Mouse (Mus musculus) hindbrain, embryonic 13.5 days (tissue): ENCODE results near the gene Ctla2b. TPM values are rescaled to one million over a fixed set of nuclear protein-coding genes. Genes with fewer than 3 reads are reported as not detected.
"Not testable (repeated sequence)": the region's sequence is repeated elsewhere in the genome, so short reads cannot be mapped to it uniquely, and the experiment has no call there.

ENCODE experiments used
- ATAC-seq: fragments of 200-750 bp; cut with Nextera tagmentation; 2 replicates; pipeline ENCODE4 v1.8.0; 2017; ENCODE audit warnings: moderate TSS enrichment; ENCODE audit not compliant: low FRiP score
- H3K27ac ChIP-seq: fragments of 300-500 bp; sonication (generic); 2 replicates; pipeline ENCODE4 v1.5.1; 2015; ENCODE audit warnings: inconsistent platforms, mild to moderate bottlenecking, moderate library complexity
- H3K27me3 ChIP-seq: fragments of 300-500 bp; sonication (generic); 2 replicates; pipeline ENCODE4 v1.6.1; 2015; ENCODE audit warnings: mild to moderate bottlenecking, inconsistent platforms
- H3K36me3 ChIP-seq: fragments of 300-500 bp; sonication (generic); 2 replicates; pipeline ENCODE4 v1.6.1; 2015; ENCODE audit warnings: mild to moderate bottlenecking, inconsistent platforms
- H3K4me1 ChIP-seq: fragments of 300-500 bp; sonication (generic); replicated peaks from 2 replicates; pipeline ENCODE4 v1.6.1; 2015; ENCODE audit warnings: inconsistent platforms
- H3K4me2 ChIP-seq: fragments of 300-500 bp; sonication (generic); 2 replicates; pipeline ENCODE4 v1.6.1; 2015; ENCODE audit warnings: inconsistent platforms, mild to moderate bottlenecking, moderate library complexity
- H3K4me3 ChIP-seq: fragments of 300-500 bp; sonication (generic); 2 replicates; pipeline ENCODE4 v1.5.1; 2015; ENCODE audit warnings: mild to moderate bottlenecking, inconsistent platforms
- H3K9ac ChIP-seq: fragments of 300-500 bp; sonication (generic); 2 replicates; pipeline ENCODE4 v1.6.1; 2015; ENCODE audit warnings: mild to moderate bottlenecking, inconsistent platforms
- H3K9me3 ChIP-seq: fragments of 300-500 bp; sonication (generic); 2 replicates; pipeline ENCODE4 v1.6.1; 2016; ENCODE audit warnings: inconsistent platforms
- WGBS: fragments of 180-500 bp; shearing (Covaris S2); methylation state at CpG from one replicate; pipeline ENCODE4 v1.1.7; 2015; 5-methylcytosine and 5-hydroxymethylcytosine counted together
- polyA plus RNA-seq: library from polyadenylated mRNA; unstranded; fragments of >200 nt; fragmentation: Nextera tagmentation; extraction: Ambion mirVana; gene quantifications from 2 replicates; pipeline ENCODE4 v1.2.1, GENCODE M21; 2015

Gene Ctla2b
- 1.7 and 2.5 TPM in 2 replicates for polyA plus RNA-seq

- H3K4me3 ChIP-seq: no peak within 1 kb of the TSS
- no peak for ATAC-seq
- no peak within 1 kb of the TSS for H3K4me2 ChIP-seq
- H3K4me1 ChIP-seq: no peaks in the 10 kb centered on the region
- WGBS: 85% methylated on average over 3 of the region's 3 CpGs
- H3K9ac ChIP-seq: no peak within 1 kb of the TSS
- H3K27ac ChIP-seq: no peak within 1 kb of the TSS
- H3K36me3 ChIP-seq: no peaks in the 10 kb centered on the region
- H3K27me3 ChIP-seq: no peaks in the 10 kb centered on the region
- no peaks in the 10 kb centered on the region for H3K9me3 ChIP-seq
Observed at GRCm38 (mm10) chr13:60897328-60897727, at the start of gene Ctla2b. Ctla2b (minus strand) TSS chr13:60897447.

GRCm38 (mm10) chr13:60941884-60942283 lies 44.6 kb upstream of the Ctla2b start, which contains the start of gene Tpbpa:
Tpbpa (minus strand) TSS chr13:60941984.
- H3K9me3 ChIP-seq: peaks cover 12% of the 10 kb centered on the region; the same call in 1 of the 2 replicates
- not testable (repeated sequence) for H3K4me1 ChIP-seq, H3K36me3 ChIP-seq, H3K27me3 ChIP-seq, ATAC-seq, H3K27ac ChIP-seq, H3K9ac ChIP-seq, H3K4me2 ChIP-seq, H3K4me3 ChIP-seq
- WGBS: 81% methylated on average over 3 of the region's 3 CpGs

GRCm38 (mm10) chr13:60936500-60936901 lies 39.3 kb upstream of the Ctla2b start, which contains the start of the genes Gm49391 and Ctla2a:
Gm49391 (minus strand) TSS chr13:60936571.
Ctla2a (minus strand) TSS chr13:60936625.
- H3K27ac ChIP-seq: no peak within 1 kb of the TSS
- no peak within 1 kb of the TSS for H3K4me3 ChIP-seq
- no peaks in the 10 kb centered on the region for H3K27me3 ChIP-seq
- no peaks in the 10 kb centered on the region for H3K4me1 ChIP-seq
- H3K9ac ChIP-seq: no peak within 1 kb of the TSS
- peaks cover 19% of the 10 kb centered on the region for H3K9me3 ChIP-seq
- ATAC-seq: no peak
- no peaks in the 10 kb centered on the region for H3K36me3 ChIP-seq
- 74% methylated on average over 5 of the region's 5 CpGs for WGBS
- H3K4me2 ChIP-seq: no peak within 1 kb of the TSS

GRCm38 (mm10) chr13:60935490-60935889 lies 38.2 kb upstream of the Ctla2b start, which contains the start of gene Gm49393:
Gm49393 (minus strand) TSS chr13:60935590.
- H3K4me3 ChIP-seq, H3K9ac ChIP-seq, H3K27me3 ChIP-seq, H3K4me2 ChIP-seq, H3K36me3 ChIP-seq, H3K4me1 ChIP-seq, ATAC-seq, H3K27ac ChIP-seq: not testable (repeated sequence)
- 77% methylated on average over 2 of the region's 2 CpGs for WGBS
- H3K9me3 ChIP-seq: peaks cover 19% of the 10 kb centered on the region

GRCm38 (mm10) chr13:60904780-60905179 lies 7.5 kb upstream of the Ctla2b start, which contains the start of gene Tpbpb:
Tpbpb (minus strand) TSS chr13:60904880.
- peaks cover 10% of the 10 kb centered on the region; the same call in 1 of the 2 replicates for H3K9me3 ChIP-seq
- not testable (repeated sequence) for H3K4me1 ChIP-seq, H3K4me2 ChIP-seq, H3K27me3 ChIP-seq, ATAC-seq, H3K36me3 ChIP-seq, H3K27ac ChIP-seq, H3K4me3 ChIP-seq, H3K9ac ChIP-seq
- WGBS: 82% methylated on average over 2 of the region's 2 CpGs

- not testable (repeated sequence) for H3K4me3 ChIP-seq, H3K4me2 ChIP-seq, H3K27me3 ChIP-seq, H3K27ac ChIP-seq, H3K36me3 ChIP-seq, H3K9me3 ChIP-seq, H3K4me1 ChIP-seq, ATAC-seq, H3K9ac ChIP-seq
- WGBS: 85% methylated on average over 8 of the region's 8 CpGs
Observed at GRCm38 (mm10) chr13:60896794-60897193, 453 bp downstream of the Ctla2b start, which contains the start of gene Gm49392. Gm49392 (minus strand) TSS chr13:60896894.

- no peak overlapping the region for H3K4me3 ChIP-seq
Observed at GRCm38 (mm10) chr13:60895406-60896160, 1.7 kb downstream of the Ctla2b start.

GRCm38 (mm10) chr13:60892301-60892700 lies 4.9 kb downstream of the Ctla2b start:
- H3K27ac ChIP-seq: no peak overlapping the region

More at GRCm38 (mm10) chr13:60895406-60896160, 1.7 kb downstream of the Ctla2b start:
- Histone ChIP-seq H3K4me2 (no peak overlapping the region), H3K4me1 (no peaks in the 10 kb centered on the region), H3K27me3 (no peaks in the 10 kb centered on the region), H3K9me3 (no peaks in the 10 kb centered on the region), H3K27ac (no peak overlapping the region), H3K9ac (no peak overlapping the region), H3K36me3 (no peaks in the 10 kb centered on the region)
- no peak for ATAC-seq

GRCm38 (mm10) chr13:60864281-60864680 lies 33.0 kb downstream of the Ctla2b start, which contains the start of gene 4930486L24Rik:
4930486L24Rik (minus strand) TSS chr13:60864475.
- Histone ChIP-seq H3K36me3 (no peaks in the 10 kb centered on the region), H3K4me2 (no peak within 1 kb of the TSS), H3K4me1 (no peaks in the 10 kb centered on the region), H3K4me3 (no peak within 1 kb of the TSS), H3K27ac (no peak within 1 kb of the TSS), H3K27me3 (no peaks in the 10 kb centered on the region), H3K9ac (no peak within 1 kb of the TSS), H3K9me3 (no peaks in the 10 kb centered on the region)
- 77% methylated on average over 1 of the region's 1 CpGs for WGBS
- ATAC-seq: no peak

More at GRCm38 (mm10) chr13:60892301-60892700, 4.9 kb downstream of the Ctla2b start:
- ATAC-seq: no peak
- Histone ChIP-seq H3K36me3 (no peaks in the 10 kb centered on the region), H3K9ac (no peak overlapping the region), H3K9me3 (no peaks in the 10 kb centered on the region), H3K4me1 (no peaks in the 10 kb centered on the region), H3K4me2 (no peak overlapping the region), H3K27me3 (no peaks in the 10 kb centered on the region), H3K4me3 (no peak overlapping the region)
- 93% methylated on average over 1 of the region's 1 CpGs for WGBS

- Histone ChIP-seq H3K36me3 (no peaks in the 10 kb centered on the region), H3K27me3 (no peaks in the 10 kb centered on the region), H3K4me3 (no peak overlapping the region), H3K4me1 (no peaks in the 10 kb centered on the region), H3K9me3 (no peaks in the 10 kb centered on the region), H3K27ac (no peak overlapping the region), H3K4me2 (no peak overlapping the region), H3K9ac (no peak overlapping the region)
- no peak for ATAC-seq
- WGBS: 91% methylated on average over 4 of the region's 4 CpGs
Observed at GRCm38 (mm10) chr13:60848241-60849120, 48.8 kb downstream of the Ctla2b start.
